Mouse (Mus musculus): Measurements from ENCODE around the gene Grid1. TPM values are rescaled to one million over a fixed set of nuclear protein-coding genes. Genes with fewer than 3 reads are reported as not detected.

The Grid1 gene
- polyA plus RNA-seq, 1 experiment from 2014 or later, result 0.92 TPM

- H3K27me3 ChIP-seq (ENCODE audit: control insufficient read depth, insufficient read depth, low read length), result no peaks in the 10 kb centered on the region
- WGBS, result 88% methylated on average over 4 of the region's 4 CpGs
- H3K9ac ChIP-seq (ENCODE audit: low read length), result no peak overlapping the region
- H3K4me2 ChIP-seq (ENCODE audit: low read depth, low read length), result no peak overlapping the region
- no peaks in the 10 kb centered on the region for H3K9me3 ChIP-seq (replicated peaks; ENCODE audit: control insufficient read depth, low read length)
- H3K4me1 ChIP-seq (ENCODE audit: control insufficient read depth, insufficient read depth, low read length), result no peaks in the 10 kb centered on the region
- H3K27ac ChIP-seq (ENCODE audit: low read length), result no peak overlapping the region
- ATAC-seq (ENCODE audit: insufficient read depth, low FRiP score), result no peak
- H3K4me3 ChIP-seq (replicated peaks; ENCODE audit: low read length), result no peak overlapping the region
- no peaks in the 10 kb centered on the region for H3K36me3 ChIP-seq (ENCODE audit: control insufficient read depth, insufficient read depth, low read length)
Measured at GRCm38 (mm10) chr14:35198447-35198846, 378.5 kb downstream of the Grid1 start.

DNA sequence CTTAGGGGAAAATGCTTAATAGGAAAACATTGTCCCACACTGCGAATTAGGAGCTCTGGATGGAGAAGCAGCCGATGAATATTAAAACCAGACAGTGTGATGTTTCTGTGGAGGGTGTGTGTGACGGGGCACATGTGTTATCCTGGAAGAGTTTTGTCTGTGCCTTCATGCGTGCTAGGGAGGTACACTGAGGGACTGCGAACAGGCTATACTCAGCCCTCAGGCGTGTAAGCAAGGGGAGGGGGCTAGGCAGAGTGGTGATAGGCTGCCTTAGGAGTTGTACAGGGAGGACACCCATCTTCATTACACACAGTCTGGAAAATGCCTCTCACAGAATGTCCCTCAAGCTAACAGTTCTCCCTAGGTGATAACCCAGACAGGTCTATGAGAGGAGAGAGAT is 379.0 kb downstream of the Grid1 start:
- no peaks in the 10 kb centered on the region for H3K4me1 ChIP-seq (ENCODE audit: control insufficient read depth, insufficient read depth, low read length)
- no peak for ATAC-seq (ENCODE audit: insufficient read depth, low FRiP score)
- WGBS, result 86% methylated on average over 6 of the region's 6 CpGs

DNA sequence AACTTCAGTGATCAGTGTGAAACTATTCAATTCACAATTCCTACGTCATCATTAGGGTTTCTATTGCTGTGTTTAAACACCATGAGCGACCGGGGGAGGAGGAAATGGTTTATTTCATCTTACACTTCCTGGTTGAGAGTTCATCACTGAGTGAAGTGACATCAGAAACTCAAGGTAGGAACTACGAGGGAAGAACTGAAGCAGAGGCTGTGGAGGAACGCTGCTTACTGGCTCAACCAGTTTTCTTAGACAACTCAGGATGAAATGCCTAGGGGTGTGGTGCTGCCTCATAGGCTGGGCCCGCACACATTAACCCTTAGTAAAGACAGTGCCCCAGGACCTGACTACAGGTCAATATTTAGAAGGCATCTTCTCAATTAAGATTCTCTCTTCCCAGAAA is 389.5 kb downstream of the Grid1 start:
- Histone ChIP-seq H3K4me1 (ENCODE audit: control insufficient read depth, insufficient read depth, low read length) (no peaks in the 10 kb centered on the region), H3K4me2 (ENCODE audit: low read depth, low read length) (no peak overlapping the region), H3K9me3 (replicated peaks; ENCODE audit: control insufficient read depth, low read length) (no peaks in the 10 kb centered on the region), H3K27ac (ENCODE audit: low read length) (no peak overlapping the region), H3K9ac (ENCODE audit: low read length) (no peak overlapping the region), H3K27me3 (ENCODE audit: control insufficient read depth, insufficient read depth, low read length) (no peaks in the 10 kb centered on the region), H3K4me3 (replicated peaks; ENCODE audit: low read length) (no peak overlapping the region), H3K36me3 (ENCODE audit: control insufficient read depth, insufficient read depth, low read length) (no peaks in the 10 kb centered on the region)
- WGBS, result 47% methylated on average over 6 of the region's 6 CpGs
- ATAC-seq (ENCODE audit: insufficient read depth, low FRiP score), result peak; percentile 53; the same call in 1 of the 2 replicates

More for the DNA sequence above, 379.0 kb downstream of the Grid1 start:
- Histone ChIP-seq H3K36me3 (ENCODE audit: control insufficient read depth, insufficient read depth, low read length) (no peaks in the 10 kb centered on the region), H3K4me3 (replicated peaks; ENCODE audit: low read length) (no peak overlapping the region), H3K27ac (ENCODE audit: low read length) (no peak overlapping the region), H3K9me3 (replicated peaks; ENCODE audit: control insufficient read depth, low read length) (no peaks in the 10 kb centered on the region), H3K4me2 (ENCODE audit: low read depth, low read length) (no peak overlapping the region), H3K9ac (ENCODE audit: low read length) (no peak overlapping the region), H3K27me3 (ENCODE audit: control insufficient read depth, insufficient read depth, low read length) (no peaks in the 10 kb centered on the region)

GRCm38 (mm10) chr14:35219021-35219420 is 399.1 kb downstream of the Grid1 start:
- Histone ChIP-seq H3K4me2 (ENCODE audit: low read depth, low read length) (no peak overlapping the region), H3K4me1 (ENCODE audit: control insufficient read depth, insufficient read depth, low read length) (no peaks in the 10 kb centered on the region), H3K27me3 (ENCODE audit: control insufficient read depth, insufficient read depth, low read length) (no peaks in the 10 kb centered on the region), H3K9ac (ENCODE audit: low read length) (no peak overlapping the region), H3K9me3 (replicated peaks; ENCODE audit: control insufficient read depth, low read length) (no peaks in the 10 kb centered on the region), H3K4me3 (replicated peaks; ENCODE audit: low read length) (no peak overlapping the region), H3K36me3 (ENCODE audit: control insufficient read depth, insufficient read depth, low read length) (no peaks in the 10 kb centered on the region), H3K27ac (ENCODE audit: low read length) (no peak overlapping the region)
- ATAC-seq (ENCODE audit: insufficient read depth, low FRiP score), result no peak
- WGBS, result 87% methylated on average over 4 of the region's 4 CpGs

DNA sequence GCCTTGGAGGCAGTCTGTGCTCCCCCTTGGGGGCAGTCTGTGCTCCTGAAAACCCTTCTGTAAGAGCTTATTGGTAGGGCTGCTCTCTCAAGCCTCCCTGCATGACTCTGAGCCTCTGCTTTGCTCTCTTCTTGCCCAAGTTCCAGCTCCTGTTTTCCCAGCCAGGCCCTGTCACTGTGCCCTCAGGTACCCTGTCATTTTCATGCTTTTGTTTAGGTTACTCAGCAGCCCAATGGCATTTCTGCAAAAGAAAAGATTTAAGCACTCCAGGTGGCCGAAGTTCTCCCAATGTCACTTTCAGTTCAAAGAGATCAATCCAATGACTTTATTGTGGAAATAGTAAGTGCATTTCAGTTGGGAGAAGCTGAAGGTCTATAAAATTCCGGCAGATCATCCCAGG is 402.3 kb downstream of the Grid1 start:
- H3K4me3 ChIP-seq (replicated peaks; ENCODE audit: low read length), result no peak overlapping the region
- ATAC-seq (ENCODE audit: insufficient read depth, low FRiP score), result no peak
- no peaks in the 10 kb centered on the region for H3K4me1 ChIP-seq (ENCODE audit: control insufficient read depth, insufficient read depth, low read length)
- H3K4me2 ChIP-seq (ENCODE audit: low read depth, low read length), result no peak overlapping the region
- no peak overlapping the region for H3K27ac ChIP-seq (ENCODE audit: low read length)
- H3K9me3 ChIP-seq (replicated peaks; ENCODE audit: control insufficient read depth, low read length), result no peaks in the 10 kb centered on the region
- no peak overlapping the region for H3K9ac ChIP-seq (ENCODE audit: low read length)
- 73% methylated on average over 2 of the region's 2 CpGs for WGBS
- H3K27me3 ChIP-seq (ENCODE audit: control insufficient read depth, insufficient read depth, low read length), result no peaks in the 10 kb centered on the region
- no peaks in the 10 kb centered on the region for H3K36me3 ChIP-seq (ENCODE audit: control insufficient read depth, insufficient read depth, low read length)

GRCm38 (mm10) chr14:35227581-35227980 is 407.7 kb downstream of the Grid1 start:
- H3K9me3 ChIP-seq (replicated peaks; ENCODE audit: control insufficient read depth, low read length), result no peaks in the 10 kb centered on the region
- H3K4me1 ChIP-seq (ENCODE audit: control insufficient read depth, insufficient read depth, low read length), result no peaks in the 10 kb centered on the region
- H3K9ac ChIP-seq (ENCODE audit: low read length), result no peak overlapping the region
- H3K27me3 ChIP-seq (ENCODE audit: control insufficient read depth, insufficient read depth, low read length), result no peaks in the 10 kb centered on the region
- no peak overlapping the region for H3K4me3 ChIP-seq (replicated peaks; ENCODE audit: low read length)
- 84% methylated on average over 5 of the region's 5 CpGs for WGBS
- no peak overlapping the region for H3K4me2 ChIP-seq (ENCODE audit: low read depth, low read length)
- no peak for ATAC-seq (ENCODE audit: insufficient read depth, low FRiP score)
- H3K36me3 ChIP-seq (ENCODE audit: control insufficient read depth, insufficient read depth, low read length), result no peaks in the 10 kb centered on the region
- H3K27ac ChIP-seq (ENCODE audit: low read length), result no peak overlapping the region

DNA sequence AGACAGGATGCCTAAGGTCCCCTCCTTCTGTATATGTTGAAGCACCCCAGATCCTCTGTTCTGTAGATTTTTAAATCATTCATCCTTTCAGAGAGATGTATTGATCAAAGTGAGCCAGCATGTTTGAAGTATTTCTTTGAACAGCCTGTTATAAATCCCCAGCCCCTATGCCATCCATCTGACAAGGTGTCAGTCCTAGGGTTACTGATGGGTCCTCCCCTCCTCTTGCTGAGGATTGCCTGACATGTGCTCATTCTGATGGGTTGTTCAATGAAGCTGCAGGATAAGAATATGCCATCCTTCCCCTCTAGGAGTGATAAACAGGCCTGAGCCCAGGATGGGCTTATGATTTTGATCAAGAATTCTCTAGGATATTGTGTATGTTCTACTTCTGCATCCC is 411.5 kb downstream of the Grid1 start:
- ATAC-seq (ENCODE audit: insufficient read depth, low FRiP score), result no peak
- Histone ChIP-seq H3K4me2 (ENCODE audit: low read depth, low read length) (no peak overlapping the region), H3K36me3 (ENCODE audit: control insufficient read depth, insufficient read depth, low read length) (no peaks in the 10 kb centered on the region), H3K27me3 (ENCODE audit: control insufficient read depth, insufficient read depth, low read length) (no peaks in the 10 kb centered on the region), H3K27ac (ENCODE audit: low read length) (no peak overlapping the region), H3K9ac (ENCODE audit: low read length) (no peak overlapping the region), H3K4me1 (ENCODE audit: control insufficient read depth, insufficient read depth, low read length) (no peaks in the 10 kb centered on the region), H3K9me3 (replicated peaks; ENCODE audit: control insufficient read depth, low read length) (no peaks in the 10 kb centered on the region), H3K4me3 (replicated peaks; ENCODE audit: low read length) (no peak overlapping the region)

- Histone ChIP-seq H3K9me3 (replicated peaks; ENCODE audit: control insufficient read depth, low read length) (no peaks in the 10 kb centered on the region), H3K27me3 (ENCODE audit: control insufficient read depth, insufficient read depth, low read length) (no peaks in the 10 kb centered on the region), H3K36me3 (ENCODE audit: control insufficient read depth, insufficient read depth, low read length) (no peaks in the 10 kb centered on the region), H3K4me2 (ENCODE audit: low read depth, low read length) (no peak overlapping the region), H3K4me1 (ENCODE audit: control insufficient read depth, insufficient read depth, low read length) (no peaks in the 10 kb centered on the region), H3K27ac (ENCODE audit: low read length) (no peak overlapping the region), H3K9ac (ENCODE audit: low read length) (no peak overlapping the region), H3K4me3 (replicated peaks; ENCODE audit: low read length) (no peak overlapping the region)
- no peak for ATAC-seq (ENCODE audit: insufficient read depth, low FRiP score)
- WGBS, result 79% methylated on average over 6 of the region's 6 CpGs
Measured at GRCm38 (mm10) chr14:35242882-35243281, 423.0 kb downstream of the Grid1 start.

- no peak overlapping the region for H3K4me3 ChIP-seq (replicated peaks; ENCODE audit: low read length)
- H3K9ac ChIP-seq (ENCODE audit: low read length), result no peak overlapping the region
- no peak for ATAC-seq (ENCODE audit: insufficient read depth, low FRiP score)
- H3K4me1 ChIP-seq (ENCODE audit: control insufficient read depth, insufficient read depth, low read length), result no peaks in the 10 kb centered on the region
- H3K27me3 ChIP-seq (ENCODE audit: control insufficient read depth, insufficient read depth, low read length), result no peaks in the 10 kb centered on the region
- 65% methylated on average over 7 of the region's 7 CpGs for WGBS
- no peaks in the 10 kb centered on the region for H3K9me3 ChIP-seq (replicated peaks; ENCODE audit: control insufficient read depth, low read length)
- H3K27ac ChIP-seq (ENCODE audit: low read length), result no peak overlapping the region
- H3K36me3 ChIP-seq (ENCODE audit: control insufficient read depth, insufficient read depth, low read length), result no peaks in the 10 kb centered on the region
- H3K4me2 ChIP-seq (ENCODE audit: low read depth, low read length), result no peak overlapping the region
Measured at GRCm38 (mm10) chr14:35244776-35245548, 425.1 kb downstream of the Grid1 start.

Measured in stomach, embryonic 16.5 days (tissue).